Mouse (Mus musculus): ENCODE data around the gene Ghdc. TPM values are rescaled to one million over a fixed set of nuclear protein-coding genes. Genes with fewer than 3 reads are reported as not detected.

The Ghdc gene
- polyA plus RNA-seq (2015; fragmentation: Nextera tagmentation; extraction: Ambion mirVana): 6.5 and 6.7 TPM in 2 replicates

- 16% methylated on average over 17 of the region's 17 CpGs for WGBS
- H3K9ac ChIP-seq (ENCODE audit: low read depth, low read length): peak within 1 kb of the TSS; percentile 75
- no peaks in the 10 kb centered on the region for H3K36me3 ChIP-seq (ENCODE audit: control insufficient read depth, insufficient read depth, low read length)
- peak within 1 kb of the TSS; percentile 64 for H3K4me2 ChIP-seq (ENCODE audit: low read depth, low read length)
- peak within 1 kb of the TSS; percentile 65 for H3K27ac ChIP-seq (ENCODE audit: low read length)
- H3K9me3 ChIP-seq (ENCODE audit: control insufficient read depth, low read length): no peaks in the 10 kb centered on the region
- H3K4me1 ChIP-seq (ENCODE audit: control insufficient read depth, insufficient read depth, low read length): peaks cover 5% of the 10 kb centered on the region
- peak; percentile 89 for ATAC-seq
- H3K4me3 ChIP-seq (ENCODE audit: low read length): peak within 1 kb of the TSS; percentile 84
- H3K27me3 ChIP-seq (replicated peaks; ENCODE audit: control insufficient read depth, insufficient read depth, low read length): no peaks in the 10 kb centered on the region
Measured at GRCm38 (mm10) chr11:100770646-100771408, at the start of gene Ghdc. TSS of gene Ghdc (minus strand) at chr11:100770957.

- 89% methylated on average over 8 of the region's 8 CpGs for WGBS
- H3K27me3 ChIP-seq (replicated peaks; ENCODE audit: control insufficient read depth, insufficient read depth, low read length): no peaks in the 10 kb centered on the region
- ATAC-seq: no peak
Measured at GRCm38 (mm10) chr11:100820047-100820446, 49.3 kb upstream of the Ghdc start.

DNA sequence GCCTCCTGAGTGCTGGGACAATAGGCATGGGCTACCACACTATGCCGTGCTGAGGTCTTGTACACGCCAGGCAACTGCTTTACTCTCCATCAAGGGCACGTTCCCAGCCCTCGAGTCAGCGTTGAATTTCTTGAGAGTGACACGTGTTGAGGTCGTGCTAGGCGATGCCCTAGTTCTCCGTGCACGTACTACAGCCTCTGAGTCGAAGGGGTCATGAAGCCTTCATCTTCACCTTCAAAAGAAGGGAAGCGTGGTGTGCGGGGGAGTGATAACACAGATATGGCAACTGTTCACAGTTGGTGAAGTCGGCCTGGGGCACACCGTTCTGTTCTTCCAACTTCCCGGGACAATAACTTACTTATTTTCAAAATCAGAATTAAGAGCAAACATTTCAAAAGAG, 48.9 kb upstream of the Ghdc start:
- Histone ChIP-seq H3K27me3 (replicated peaks; ENCODE audit: control insufficient read depth, insufficient read depth, low read length) (no peaks in the 10 kb centered on the region), H3K27ac (ENCODE audit: low read length) (no peak overlapping the region), H3K9me3 (ENCODE audit: control insufficient read depth, low read length) (no peaks in the 10 kb centered on the region), H3K4me3 (ENCODE audit: low read length) (no peak overlapping the region), H3K36me3 (ENCODE audit: control insufficient read depth, insufficient read depth, low read length) (no peaks in the 10 kb centered on the region), H3K4me2 (ENCODE audit: low read depth, low read length) (no peak overlapping the region), H3K4me1 (ENCODE audit: control insufficient read depth, insufficient read depth, low read length) (peaks cover 19% of the 10 kb centered on the region), H3K9ac (ENCODE audit: low read depth, low read length) (no peak overlapping the region)
- no peak for ATAC-seq
- WGBS: 89% methylated on average over 16 of the region's 16 CpGs

More at GRCm38 (mm10) chr11:100820047-100820446, 49.3 kb upstream of the Ghdc start:
- Histone ChIP-seq H3K4me3 (ENCODE audit: low read length) (no peak overlapping the region), H3K9ac (ENCODE audit: low read depth, low read length) (no peak overlapping the region), H3K4me2 (ENCODE audit: low read depth, low read length) (no peak overlapping the region), H3K4me1 (ENCODE audit: control insufficient read depth, insufficient read depth, low read length) (peaks cover 14% of the 10 kb centered on the region), H3K9me3 (ENCODE audit: control insufficient read depth, low read length) (no peaks in the 10 kb centered on the region), H3K27ac (ENCODE audit: low read length) (no peak overlapping the region), H3K36me3 (ENCODE audit: control insufficient read depth, insufficient read depth, low read length) (no peaks in the 10 kb centered on the region)

- 69% methylated on average over 8 of the region's 8 CpGs for WGBS
- H3K4me3 ChIP-seq (ENCODE audit: low read length): no peak overlapping the region
Measured at GRCm38 (mm10) chr11:100819048-100819447, 48.3 kb upstream of the Ghdc start.

DNA sequence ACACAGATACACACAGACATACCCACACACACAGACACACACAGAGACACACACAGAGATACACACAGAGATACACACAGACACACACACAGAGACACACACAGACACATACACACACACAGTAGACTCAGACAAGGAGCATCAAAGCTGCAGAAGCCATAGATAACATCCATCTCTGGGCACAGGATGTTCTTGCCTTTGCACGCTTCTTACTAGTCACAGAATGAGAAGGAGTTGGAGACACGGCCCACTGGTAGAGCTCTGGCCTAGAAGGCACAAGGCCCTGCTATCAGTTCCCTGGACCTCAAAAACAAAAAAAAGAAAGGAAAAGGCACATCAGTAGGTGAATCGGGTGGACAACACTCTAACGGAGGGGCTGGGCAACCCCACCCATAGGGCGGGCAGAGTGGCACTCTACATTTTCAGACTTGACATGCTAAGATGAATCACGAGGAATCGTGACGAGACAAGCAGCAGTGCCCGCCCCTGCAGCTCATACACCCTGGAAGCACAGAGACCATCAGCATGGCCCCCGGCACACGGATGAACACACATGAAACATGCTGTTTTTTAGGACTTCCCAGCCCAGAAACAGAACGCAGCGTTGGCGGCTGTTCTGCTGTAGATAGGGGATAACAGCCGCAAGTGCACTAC, 47.7 kb upstream of the Ghdc start:
- no peaks in the 10 kb centered on the region for H3K27me3 ChIP-seq (replicated peaks; ENCODE audit: control insufficient read depth, insufficient read depth, low read length)
- no peak for ATAC-seq
- no peak overlapping the region for H3K4me2 ChIP-seq (ENCODE audit: low read depth, low read length)
- H3K27ac ChIP-seq (ENCODE audit: low read length): no peak overlapping the region
- no peaks in the 10 kb centered on the region for H3K9me3 ChIP-seq (ENCODE audit: control insufficient read depth, low read length)
- no peaks in the 10 kb centered on the region for H3K36me3 ChIP-seq (ENCODE audit: control insufficient read depth, insufficient read depth, low read length)
- peaks cover 20% of the 10 kb centered on the region for H3K4me1 ChIP-seq (ENCODE audit: control insufficient read depth, insufficient read depth, low read length)
- no peak overlapping the region for H3K9ac ChIP-seq (ENCODE audit: low read depth, low read length)
- 90% methylated on average over 15 of the region's 15 CpGs for WGBS
- no peak overlapping the region for H3K4me3 ChIP-seq (ENCODE audit: low read length)

More at GRCm38 (mm10) chr11:100819048-100819447, 48.3 kb upstream of the Ghdc start:
- H3K4me1 ChIP-seq (ENCODE audit: control insufficient read depth, insufficient read depth, low read length): peaks cover 20% of the 10 kb centered on the region
- ATAC-seq: no peak
- no peaks in the 10 kb centered on the region for H3K9me3 ChIP-seq (ENCODE audit: control insufficient read depth, low read length)
- no peak overlapping the region for H3K4me2 ChIP-seq (ENCODE audit: low read depth, low read length)
- no peaks in the 10 kb centered on the region for H3K27me3 ChIP-seq (replicated peaks; ENCODE audit: control insufficient read depth, insufficient read depth, low read length)
- H3K27ac ChIP-seq (ENCODE audit: low read length): no peak overlapping the region
- H3K36me3 ChIP-seq (ENCODE audit: control insufficient read depth, insufficient read depth, low read length): no peaks in the 10 kb centered on the region
- no peak overlapping the region for H3K9ac ChIP-seq (ENCODE audit: low read depth, low read length)

DNA sequence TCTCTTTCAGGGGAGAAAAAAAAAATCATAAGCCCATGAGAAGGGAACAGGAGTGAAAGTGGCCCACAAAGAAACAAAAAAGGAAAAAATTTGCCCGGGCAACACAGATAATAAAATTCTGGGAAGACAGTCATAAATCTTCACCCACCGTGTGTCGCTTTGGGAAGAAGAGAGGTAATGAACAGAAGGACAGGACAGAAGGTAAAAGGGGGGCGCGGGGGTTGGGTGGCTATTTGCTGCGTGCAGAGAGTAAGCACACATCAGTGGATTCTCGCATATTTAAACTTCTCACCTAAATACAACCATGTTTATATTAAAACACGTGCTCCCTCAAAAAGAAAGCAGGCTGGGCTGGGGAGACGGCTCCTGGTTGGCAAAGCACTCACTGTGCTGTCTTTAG, 46.6 kb upstream of the Ghdc start:
- H3K27ac ChIP-seq (ENCODE audit: low read length): no peak overlapping the region
- no peak overlapping the region for H3K4me2 ChIP-seq (ENCODE audit: low read depth, low read length)
- no peaks in the 10 kb centered on the region for H3K9me3 ChIP-seq (ENCODE audit: control insufficient read depth, low read length)
- H3K9ac ChIP-seq (ENCODE audit: low read depth, low read length): no peak overlapping the region
- WGBS: 40% methylated on average over 9 of the region's 9 CpGs
- no peak for ATAC-seq
- peaks cover 17% of the 10 kb centered on the region for H3K4me1 ChIP-seq (ENCODE audit: control insufficient read depth, insufficient read depth, low read length)
- no peaks in the 10 kb centered on the region for H3K36me3 ChIP-seq (ENCODE audit: control insufficient read depth, insufficient read depth, low read length)
- no peaks in the 10 kb centered on the region for H3K27me3 ChIP-seq (replicated peaks; ENCODE audit: control insufficient read depth, insufficient read depth, low read length)
- no peak overlapping the region for H3K4me3 ChIP-seq (ENCODE audit: low read length)

DNA sequence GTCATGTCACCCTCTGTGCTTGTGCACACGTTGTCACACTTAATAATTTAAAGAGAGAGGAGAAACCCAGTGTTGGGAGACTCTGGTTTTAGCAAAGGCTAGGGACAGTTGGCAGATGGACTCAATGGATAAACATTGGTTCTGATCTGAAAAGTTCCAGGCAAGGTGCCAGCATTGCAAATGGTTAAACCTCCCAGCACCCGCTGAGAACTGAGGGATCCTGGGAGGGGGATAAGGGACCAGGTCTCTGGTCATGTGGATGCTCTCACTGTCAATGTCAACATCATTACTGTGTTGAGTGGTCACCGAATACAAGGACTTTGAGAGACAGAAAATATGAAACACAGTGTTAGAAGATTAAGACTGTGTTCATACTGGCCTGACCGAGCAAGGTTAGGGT, 46.0 kb upstream of the Ghdc start:
- Histone ChIP-seq H3K9me3 (ENCODE audit: control insufficient read depth, low read length) (no peaks in the 10 kb centered on the region), H3K4me1 (ENCODE audit: control insufficient read depth, insufficient read depth, low read length) (peaks cover 17% of the 10 kb centered on the region), H3K36me3 (ENCODE audit: control insufficient read depth, insufficient read depth, low read length) (no peaks in the 10 kb centered on the region), H3K27ac (ENCODE audit: low read length) (no peak overlapping the region), H3K27me3 (replicated peaks; ENCODE audit: control insufficient read depth, insufficient read depth, low read length) (no peaks in the 10 kb centered on the region), H3K9ac (ENCODE audit: low read depth, low read length) (no peak overlapping the region), H3K4me2 (ENCODE audit: low read depth, low read length) (no peak overlapping the region), H3K4me3 (ENCODE audit: low read length) (no peak overlapping the region)
- no peak for ATAC-seq
- 50% methylated on average over 4 of the region's 4 CpGs for WGBS

GRCm38 (mm10) chr11:100816342-100816741, 45.6 kb upstream of the Ghdc start:
- no peaks in the 10 kb centered on the region for H3K27me3 ChIP-seq (replicated peaks; ENCODE audit: control insufficient read depth, insufficient read depth, low read length)
- H3K9ac ChIP-seq (ENCODE audit: low read depth, low read length): no peak overlapping the region
- no peak overlapping the region for H3K27ac ChIP-seq (ENCODE audit: low read length)
- peaks cover 17% of the 10 kb centered on the region for H3K4me1 ChIP-seq (ENCODE audit: control insufficient read depth, insufficient read depth, low read length)
- H3K4me2 ChIP-seq (ENCODE audit: low read depth, low read length): no peak overlapping the region
- no peaks in the 10 kb centered on the region for H3K9me3 ChIP-seq (ENCODE audit: control insufficient read depth, low read length)
- no peaks in the 10 kb centered on the region for H3K36me3 ChIP-seq (ENCODE audit: control insufficient read depth, insufficient read depth, low read length)
- no peak overlapping the region for H3K4me3 ChIP-seq (ENCODE audit: low read length)
- no peak for ATAC-seq
- 49% methylated on average over 3 of the region's 3 CpGs for WGBS

DNA sequence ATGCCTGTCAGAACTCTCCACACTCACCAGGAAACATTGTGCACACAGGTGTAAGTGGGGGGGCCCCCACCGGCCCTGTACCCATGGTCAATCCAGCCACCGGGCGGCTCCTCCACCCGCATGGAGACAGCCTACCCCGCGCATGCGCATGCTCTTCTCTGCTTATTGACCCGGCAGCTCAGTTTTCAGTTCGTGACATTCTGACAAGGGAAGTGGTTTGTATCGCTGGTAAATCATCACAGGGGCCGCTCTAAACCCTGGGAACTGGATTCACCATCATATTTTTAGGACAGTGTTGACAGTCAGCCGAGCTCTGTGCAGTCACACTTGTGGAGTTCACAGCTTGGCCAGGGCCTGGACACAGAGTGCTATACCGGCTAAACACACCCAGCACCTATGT, 43.7 kb upstream of the Ghdc start:
- Histone ChIP-seq H3K4me3 (ENCODE audit: low read length) (peak overlapping the region; percentile 1), H3K4me2 (ENCODE audit: low read depth, low read length) (peak overlapping the region; percentile 40; the same call in 1 of the 2 replicates), H3K9me3 (ENCODE audit: control insufficient read depth, low read length) (no peaks in the 10 kb centered on the region), H3K27me3 (replicated peaks; ENCODE audit: control insufficient read depth, insufficient read depth, low read length) (no peaks in the 10 kb centered on the region), H3K36me3 (ENCODE audit: control insufficient read depth, insufficient read depth, low read length) (no peaks in the 10 kb centered on the region), H3K9ac (ENCODE audit: low read depth, low read length) (no peak overlapping the region), H3K27ac (ENCODE audit: low read length) (no peak overlapping the region), H3K4me1 (ENCODE audit: control insufficient read depth, insufficient read depth, low read length) (peaks cover 17% of the 10 kb centered on the region)
- WGBS: 38% methylated on average over 13 of the region's 13 CpGs
- ATAC-seq: peak; percentile 79

Measured in intestine, embryonic 16.5 days (tissue).